Mouse (Mus musculus): ENCODE measurements around the gene Dis3l.

The Dis3l gene

GRCm38 (mm10) chr9:64259906-64260305 is 81.2 kb downstream of the Dis3l start:
- DNase-seq (ENCODE audit: low spot score in 2 of 2), result no peak
